Mouse (Mus musculus) CH12.LX (cell line): ENCODE measurements around the gene Nexmif. TPM values are rescaled to one million over a fixed set of nuclear protein-coding genes. Genes with fewer than 3 reads are reported as not detected.
"Not testable (repeated sequence)": the region's sequence is repeated elsewhere in the genome, so short reads cannot be mapped to it uniquely, and the experiment has no call there.

Source experiments
- DNase-seq: peaks from one replicate; pipeline ENCODE4 v3.0.0-alpha.2; 2013; ENCODE audit errors: extremely low read depth
- H3K27ac ChIP-seq: 2 replicates; pipeline ENCODE4 v1.5.1; 2012; ENCODE audit warnings: low read depth, mild to moderate bottlenecking, control low read depth, moderate library complexity; ENCODE audit not compliant: insufficient read depth
- H3K27me3 ChIP-seq: replicated peaks from 2 replicates; pipeline ENCODE3; 2012; ENCODE audit warnings: inconsistent platforms
- H3K36me3 ChIP-seq, 2 experiments: replicated peaks in 1 of 2; 2 replicates each; pipeline versions ENCODE3 to v1.6.1; 2012; ENCODE audit warnings: inconsistent platforms in 1 of 2, low read length in 1 of 2, mild to moderate bottlenecking in 1 of 2, mixed read lengths in 1 of 2, moderate library complexity in 1 of 2; ENCODE audit not compliant: control insufficient read depth in 1 of 2, insufficient read depth in 1 of 2
- H3K4me1 ChIP-seq, 2 experiments: 2 replicates each; pipeline ENCODE4 v1.6.1; 2012; ENCODE audit warnings: inconsistent platforms in 1 of 2, moderate library complexity in 1 of 2; ENCODE audit not compliant: insufficient read depth in 2 of 2, control insufficient read depth in 1 of 2
- H3K4me2 ChIP-seq: 2 replicates; pipeline ENCODE4 v1.6.1; 2012; ENCODE audit warnings: low read depth, mild to moderate bottlenecking, control low read depth; ENCODE audit not compliant: poor library complexity, insufficient read depth, severe bottlenecking
- H3K4me3 ChIP-seq, 3 experiments: fragments of 150-350 bp in 1 of 3; sonication (generic) in 1 of 3; replicated peaks in 1 of 3; 2 replicates each; pipeline versions ENCODE3 to v1.5.1; 2011 to 2012; ENCODE audit warnings: low read depth in 2 of 3, low read length in 2 of 3, mild to moderate bottlenecking in 2 of 3, moderate library complexity in 2 of 3, control low read depth in 1 of 3, improper control_type of control experiment in 1 of 3, inconsistent platforms in 1 of 3, mixed read lengths in 1 of 3; ENCODE audit not compliant: poor library complexity in 1 of 3
- H3K79me2 ChIP-seq: replicated peaks from 2 replicates; pipeline ENCODE4 v1.6.1; 2012; ENCODE audit warnings: mild to moderate bottlenecking, moderate library complexity; ENCODE audit not compliant: control insufficient read depth, poor library complexity, insufficient read depth, severe bottlenecking; ENCODE audit errors: extremely low read depth
- H3K9ac ChIP-seq: 2 replicates; pipeline ENCODE4 v1.6.1; 2012; ENCODE audit warnings: low read depth, mild to moderate bottlenecking, control low read depth, moderate library complexity; ENCODE audit not compliant: insufficient read depth
- H3K9me3 ChIP-seq: replicated peaks from 2 replicates; pipeline ENCODE3; 2012; ENCODE audit warnings: low read length, inconsistent platforms, mixed read lengths
- CTCF ChIP-seq, 2 experiments: IDR thresholded peaks in 1 of 2; conservative IDR thresholded peaks in 1 of 2; 2 replicates each; pipeline ENCODE4 v1.5.1; 2011 to 2012; ENCODE audit warnings: low read depth in 2 of 2, low read length in 2 of 2, improper control_type of control experiment in 1 of 2, inconsistent platforms in 1 of 2, mild to moderate bottlenecking in 1 of 2, moderate library complexity in 1 of 2
- ELF1 ChIP-seq: IDR thresholded peaks from 2 replicates; pipeline ENCODE4 v1.6.1; 2014; ENCODE audit warnings: low read depth, mild to moderate bottlenecking, inconsistent platforms, low read length, improper control_type of control experiment
- EP300 ChIP-seq: IDR thresholded peaks from 2 replicates; pipeline ENCODE4 v1.6.1; 2011; ENCODE audit warnings: low read length, improper control_type of control experiment
- ETS1 ChIP-seq: conservative IDR thresholded peaks from 2 replicates; pipeline ENCODE4 v1.6.1; 2012; ENCODE audit warnings: low read depth, mild to moderate bottlenecking, inconsistent platforms, low read length, improper control_type of control experiment, moderate library complexity
- IRF4 ChIP-seq: IDR thresholded peaks from 2 replicates; pipeline ENCODE4 v1.6.1; 2014; ENCODE audit warnings: low read depth, mild to moderate bottlenecking, inconsistent platforms, low read length, improper control_type of control experiment
- KAT2A ChIP-seq: IDR thresholded peaks from 2 replicates; pipeline ENCODE4 v1.6.1; 2012; ENCODE audit warnings: low read length, improper control_type of control experiment, inconsistent platforms; ENCODE audit not compliant: insufficient replicate concordance
- MAFK ChIP-seq: IDR thresholded peaks from 2 replicates; pipeline ENCODE4 v1.6.1; 2011; ENCODE audit warnings: low read length, improper control_type of control experiment; ENCODE audit not compliant: insufficient replicate concordance
- MAX ChIP-seq: IDR thresholded peaks from 2 replicates; pipeline ENCODE4 v1.6.1; 2011; ENCODE audit warnings: low read length, improper control_type of control experiment
- MEF2A ChIP-seq: IDR thresholded peaks from 2 replicates; pipeline ENCODE4 v1.6.1; 2014; ENCODE audit warnings: low read depth, mild to moderate bottlenecking, inconsistent platforms, low read length, improper control_type of control experiment, borderline replicate concordance
- MYC ChIP-seq: IDR thresholded peaks from 2 replicates; pipeline ENCODE4 v1.6.1; 2011; ENCODE audit warnings: low read depth, mild to moderate bottlenecking, improper control_type of control experiment, low read length
- NELFE ChIP-seq: IDR thresholded peaks from 2 replicates; pipeline ENCODE4 v1.6.1; 2011; ENCODE audit warnings: low read depth, low read length, improper control_type of control experiment
- RAD21 ChIP-seq: IDR thresholded peaks from 2 replicates; pipeline ENCODE4 v1.6.1; 2011; ENCODE audit warnings: low read depth, mild to moderate bottlenecking, low read length, improper control_type of control experiment, moderate library complexity
- SIN3A ChIP-seq: IDR thresholded peaks from 2 replicates; pipeline ENCODE4 v1.6.1; 2012; ENCODE audit warnings: low read length, improper control_type of control experiment, inconsistent platforms
- TCF12 ChIP-seq: IDR thresholded peaks from 2 replicates; pipeline ENCODE4 v1.6.1; 2014; ENCODE audit warnings: low read depth, mild to moderate bottlenecking, inconsistent platforms, low read length, improper control_type of control experiment
- UBTF ChIP-seq: IDR thresholded peaks from 2 replicates; pipeline ENCODE4 v1.6.1; 2012; ENCODE audit warnings: low read depth, mild to moderate bottlenecking, inconsistent platforms, low read length, improper control_type of control experiment, moderate library complexity
- ZC3H11A ChIP-seq: IDR thresholded peaks from 2 replicates; pipeline ENCODE4 v1.6.1; 2012; ENCODE audit warnings: low read depth, mild to moderate bottlenecking, inconsistent platforms, low read length, improper control_type of control experiment
- ZKSCAN1 ChIP-seq: IDR thresholded peaks from 2 replicates; pipeline ENCODE4 v1.6.1; 2012; ENCODE audit warnings: low read depth, inconsistent platforms, low read length, improper control_type of control experiment, borderline replicate concordance
- ZMIZ1 ChIP-seq: IDR thresholded peaks from 2 replicates; pipeline ENCODE4 v1.6.1; 2012; ENCODE audit warnings: low read depth, mild to moderate bottlenecking, inconsistent platforms, low read length, improper control_type of control experiment
- ZNF384 ChIP-seq: IDR thresholded peaks from 2 replicates; pipeline ENCODE4 v1.6.1; 2012; ENCODE audit warnings: low read depth, low read length, improper control_type of control experiment, inconsistent platforms
- dilution Hi-C: fragments of 300-500 bp; cut with MboI; formaldehyde crosslinking; loops from 2 replicates; pipeline ENCODE4 v1.14.3; 2020; ENCODE audit warnings: low sequenced_read_pairs; ENCODE audit not compliant: extremely low pct_unique_long_range_greater_than_20kb, extremely low pct_ligation_motif_present
- in situ Hi-C: fragments of 300-500 bp; cut with MboI; formaldehyde crosslinking; loops from 3 replicates; pipeline ENCODE4 v1.14.3; 2019; ENCODE audit warnings: low sequenced_read_pairs, low pct_ligation_motif_present, low pct_unique_long_range_greater_than_20kb, mixed read lengths
- polyA plus RNA-seq: library from polyadenylated mRNA; unstranded; fragments of >175 nt; gene quantifications from 2 replicates; pipeline ENCODE4 v1.2.1, GENCODE M21; 2012; ENCODE audit warnings: low read depth; ENCODE audit not compliant: insufficient read length
- total RNA-seq, 2 experiments: library from RNA; depleted of rRNA; stranded (reverse); fragments of 300-350 nt in 1 of 2; fragments of >200 nt in 1 of 2; gene quantifications; 2 replicates each; pipeline ENCODE4 v1.2.3; 2012 to 2014

Gene Nexmif
- total and polyA plus RNA-seq, 3 experiments: not detected

DNA sequence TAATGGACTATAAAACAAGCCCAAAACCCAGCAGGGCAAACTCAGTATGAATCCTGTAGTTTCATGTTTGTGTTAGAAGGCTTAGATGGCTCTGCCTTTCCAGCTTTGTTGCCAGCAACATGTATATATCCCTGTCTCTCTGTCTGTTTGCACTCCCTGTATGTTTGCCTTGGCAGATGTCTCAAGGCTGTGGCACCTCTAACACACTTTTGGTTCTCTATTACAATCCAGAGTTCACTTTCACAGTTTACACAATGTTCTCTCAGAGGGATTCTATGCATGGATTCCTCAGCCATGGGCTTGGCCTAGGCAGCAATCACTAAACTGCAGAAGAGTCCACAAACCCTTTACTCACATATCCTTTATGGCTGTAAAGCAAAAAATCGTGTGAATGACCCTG, 50.9 kb downstream of the Nexmif start:
- H3K4me1 ChIP-seq: no peaks in the 10 kb centered on the region
- no peaks in the 10 kb centered on the region for H3K36me3 ChIP-seq
- H3K4me2 ChIP-seq: no peak overlapping the region
- no peak for DNase-seq
- no peak overlapping the region for H3K9ac ChIP-seq
- H3K4me3 ChIP-seq: no peak overlapping the region
- TF ChIP-seq NELFE (no peak), IRF4 (no peak), ZNF384 (no peak), MYC (no peak), ZKSCAN1 (no peak), ZMIZ1 (no peak), CTCF (conservative IDR thresholded peaks at IDR 0.05 in 1 of 2, IDR thresholded peaks at IDR 0.05 in 1 of 2; ENCODE audit: low read depth in 2 of 2, low read length in 2 of 2) (no peak), EP300 (no peak), KAT2A (no peak), ETS1 (no peak), ZC3H11A (no peak), RAD21 (no peak), SIN3A (no peak), MEF2A (no peak), MAX (no peak), MAFK (no peak), ELF1 (no peak), TCF12 (no peak), UBTF (no peak)
- dilution Hi-C loops (no loop called here), in situ Hi-C loops (no loop called here)
- H3K9me3 ChIP-seq: no peaks in the 10 kb centered on the region
- no peaks in the 10 kb centered on the region for H3K27me3 ChIP-seq
- H3K79me2 ChIP-seq: no peaks in the 10 kb centered on the region
- H3K27ac ChIP-seq: no peak overlapping the region

DNA sequence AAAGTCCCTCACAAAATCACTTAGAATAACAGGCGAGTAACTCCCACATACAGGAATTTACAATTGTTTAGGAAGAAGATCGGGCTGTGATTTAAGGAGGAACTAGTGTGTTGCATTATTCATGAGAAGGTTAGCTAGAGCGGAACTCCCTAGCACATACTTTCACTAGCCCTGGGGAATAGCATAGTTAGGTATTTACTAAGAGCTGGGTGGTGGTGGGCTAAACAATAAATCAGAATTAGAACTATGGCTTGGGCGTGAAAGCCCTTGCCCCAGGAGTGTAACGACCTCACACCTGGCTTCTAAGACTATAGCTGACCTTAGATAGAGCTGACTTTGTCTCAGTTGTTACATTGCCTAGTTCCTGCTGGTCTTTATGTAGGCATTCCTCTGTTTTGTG, 85.7 kb downstream of the Nexmif start:
- H3K9me3 ChIP-seq, H3K27ac ChIP-seq, H3K9ac ChIP-seq, DNase-seq, H3K79me2 ChIP-seq, H3K4me3 ChIP-seq, H3K36me3 ChIP-seq, in situ Hi-C loops, H3K4me2 ChIP-seq, H3K4me1 ChIP-seq, H3K27me3 ChIP-seq, dilution Hi-C loops: not testable (repeated sequence)
